Comparison of ENCODE assay signal across 8 mouse cellular contexts in the genomic region with DNA sequence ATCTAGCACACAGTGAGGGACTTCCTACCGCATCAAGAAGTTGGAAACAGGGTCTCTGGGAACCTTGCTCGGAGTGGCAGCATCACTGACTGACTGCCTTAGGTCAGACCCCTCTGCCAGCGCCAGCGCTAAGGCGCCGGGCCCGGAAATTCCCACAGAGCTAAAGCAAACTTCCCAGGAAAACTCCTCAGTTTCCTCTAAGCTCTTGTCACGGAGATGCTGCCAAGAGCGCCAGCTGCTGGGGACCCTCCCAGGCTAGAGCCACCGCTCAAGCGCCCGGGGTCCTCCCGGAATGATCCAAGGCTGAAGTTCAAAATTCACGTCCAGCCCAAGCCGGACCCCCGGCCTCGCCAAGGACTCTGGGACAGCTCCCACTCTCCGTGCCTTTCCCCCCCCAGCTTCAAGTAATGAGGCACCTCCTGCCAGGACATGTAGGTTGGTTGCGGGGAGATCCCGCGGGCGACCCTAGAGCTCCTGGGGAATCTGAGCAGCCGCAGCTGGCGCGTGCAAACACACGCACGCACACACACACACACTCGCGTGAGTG. TPM values are rescaled to one million over a fixed set of nuclear protein-coding genes. Genes with fewer than 3 reads are reported as not detected.
DNase-seq lines count a peak whose midpoint lies in the region; ATAC-seq and TF ChIP-seq lines count a peak whose summit lies in the region.

No protein-coding gene starts in this region.

- H3K4me3 ChIP-seq in layer of hippocampus, adult 2 months, result peak overlapping the region; percentile 73
- H3K4me3 ChIP-seq in embryonic facial prominence, embryonic 14.5 days (ENCODE audit: low read depth, low read length), result peak overlapping the region; percentile 78
- H3K4me3 ChIP-seq in limb, embryonic 14.5 days (replicated peaks; ENCODE audit: low read length), result peak overlapping the region; percentile 79
- H3K4me3 ChIP-seq in midbrain, postnatal 0 days (ENCODE audit: low read depth, low read length), result peak overlapping the region; percentile 75

- no peaks in the 10 kb centered on the region for H3K27me3 ChIP-seq in embryonic facial prominence, embryonic 14.5 days (replicated peaks; ENCODE audit: control insufficient read depth, insufficient read depth, low read length)
- 0 out of 2 replicates have a peak, but pooled peaks cover 4% of the 10 kb centered on the region for H3K27me3 ChIP-seq in limb, embryonic 14.5 days (ENCODE audit: control insufficient read depth, insufficient read depth, low read length)
- H3K27me3 ChIP-seq in midbrain, postnatal 0 days (ENCODE audit: insufficient read depth, low read length), result no peaks in the 10 kb centered on the region

- H3K4me1 ChIP-seq in embryonic facial prominence, embryonic 14.5 days (ENCODE audit: control insufficient read depth, insufficient read depth, low read length), result peaks cover 7% of the 10 kb centered on the region; the same call in 1 of the 2 replicates
- H3K4me1 ChIP-seq in limb, embryonic 14.5 days (ENCODE audit: control insufficient read depth, insufficient read depth, low read length), result peaks cover 12% of the 10 kb centered on the region; the same call in 1 of the 2 replicates
- peaks cover 10% of the 10 kb centered on the region; the same call in 1 of the 2 replicates for H3K4me1 ChIP-seq in midbrain, postnatal 0 days (ENCODE audit: insufficient read depth, low read length)

- TF ChIP-seq POLR2A in limb, embryonic 14.5 days (IDR thresholded peaks at IDR 0.05; ENCODE audit: borderline replicate concordance, extremely low read depth, insufficient read depth, insufficient read length), result no peak

- H3K9me3 ChIP-seq in embryonic facial prominence, embryonic 14.5 days (ENCODE audit: control insufficient read depth, low read length), result no peaks in the 10 kb centered on the region
- H3K9me3 ChIP-seq in limb, embryonic 14.5 days (ENCODE audit: control insufficient read depth, low read length), result no peaks in the 10 kb centered on the region
- H3K9me3 ChIP-seq in midbrain, postnatal 0 days (ENCODE audit: low read length), result no peaks in the 10 kb centered on the region

- peak; percentile 12; the same call in 1 of the 2 replicates for ATAC-seq in embryonic facial prominence, embryonic 14.5 days (ENCODE audit: low read depth)
- ATAC-seq in limb, embryonic 14.5 days (ENCODE audit: low FRiP score, low read depth), result no peak
- ATAC-seq in midbrain, postnatal 0 days (ENCODE audit: low FRiP score), result 0 out of 2 replicates have a peak, but pooled peaks have one; percentile 22
- no peak for ATAC-seq in erythroid progenitor cell, adult 5-6 weeks (replicated peaks; ENCODE audit: low FRiP score, poor library complexity, severe bottlenecking)

- H3K36me3 ChIP-seq in embryonic facial prominence, embryonic 14.5 days (ENCODE audit: control insufficient read depth, insufficient read depth, low read length), result no peaks in the 10 kb centered on the region
- no peaks in the 10 kb centered on the region for H3K36me3 ChIP-seq in limb, embryonic 14.5 days (ENCODE audit: control insufficient read depth, insufficient read depth, low read length)
- no peaks in the 10 kb centered on the region for H3K36me3 ChIP-seq in midbrain, postnatal 0 days (ENCODE audit: insufficient read depth, low read length)

- WGBS in embryonic facial prominence, embryonic 14.5 days, result 1% methylated on average over 15 of the region's 29 CpGs
- WGBS in limb, embryonic 14.5 days, result under 1% methylated on average over 29 of the region's 29 CpGs
- under 1% methylated on average over 29 of the region's 29 CpGs for WGBS in midbrain, postnatal 0 days

- H3K9ac ChIP-seq in embryonic facial prominence, embryonic 14.5 days (ENCODE audit: low read depth, low read length), result peak overlapping the region; percentile 80
- peak overlapping the region; percentile 72 for H3K9ac ChIP-seq in limb, embryonic 14.5 days (ENCODE audit: low read depth, low read length, severe bottlenecking)
- H3K9ac ChIP-seq in midbrain, postnatal 0 days (replicated peaks; ENCODE audit: low read length, poor library complexity, severe bottlenecking), result peak overlapping the region; percentile 61

- 0 out of 2 replicates have a peak, but pooled peaks have one; percentile 13 for TF ChIP-seq CTCF in layer of hippocampus, adult 2 months (conservative IDR thresholded peaks at IDR 0.05)
- no peak for TF ChIP-seq CTCF in midbrain, postnatal 0 days (IDR thresholded peaks at IDR 0.05)

- H3K27ac ChIP-seq in layer of hippocampus, adult 2 months, result peak overlapping the region; percentile 76
- H3K27ac ChIP-seq in embryonic facial prominence, embryonic 14.5 days (replicated peaks; ENCODE audit: low read depth, low read length), result peak overlapping the region; percentile 23; the same call in 1 of the 2 replicates
- H3K27ac ChIP-seq in limb, embryonic 14.5 days (replicated peaks; ENCODE audit: low read depth, low read length), result no peak overlapping the region; the same call in 1 of the 2 replicates
- peak overlapping the region; percentile 74; the same call in 1 of the 2 replicates for H3K27ac ChIP-seq in midbrain, postnatal 0 days (ENCODE audit: low read depth, low read length)

- DNase-seq in layer of hippocampus, adult 2 months (ENCODE audit: low spot score in 2 of 2), result no peak
- DNase-seq in layer of hippocampus, adult 9-11 months, result no peak
- peak; percentile 58 for DNase-seq in embryonic facial prominence, embryonic 14.5 days (ENCODE audit: low spot score)
- DNase-seq in heart, postnatal 4 days, result peak; percentile 67
- peak; percentile 29 for DNase-seq in limb, embryonic 14.5 days (ENCODE audit: low spot score)
- DNase-seq in midbrain, postnatal 0 days (ENCODE audit: low spot score), result peak; percentile 42
- DNase-seq in cerebellum, adult 18-20 months, result no peak

- peak overlapping the region; percentile 99 for H3K4me2 ChIP-seq in embryonic facial prominence, embryonic 14.5 days (ENCODE audit: low read depth, low read length)
- H3K4me2 ChIP-seq in limb, embryonic 14.5 days (replicated peaks; ENCODE audit: low read depth, low read length, severe bottlenecking), result peak overlapping the region; percentile 100
- peak overlapping the region; percentile 100 for H3K4me2 ChIP-seq in midbrain, postnatal 0 days (ENCODE audit: low read depth, low read length, poor library complexity, severe bottlenecking)

RNA-seq across cellular contexts. Expression of a gene that starts 1.5 kb away (rescaled TPM):
- 1 to 10 TPM; 6.3 to 9.4 TPM for total RNA-seq in layer of hippocampus, adult 2 months (2021)
- polyA plus RNA-seq in embryonic facial prominence, embryonic 14.5 days (2014; fragmentation: Nextera tagmentation; extraction: Ambion mirVana), result 5.4 and 6.6 TPM in 2 replicates
- total RNA-seq in heart, postnatal 4 days (2021), result 10 to 100 TPM; 29.8 to 32.4 TPM
- polyA plus RNA-seq in limb, embryonic 14.5 days (2012; rRNA removed), result 22.9 and 28.5 TPM in 2 replicates
- polyA plus RNA-seq in limb, embryonic 14.5 days (2014; fragmentation: Nextera tagmentation; extraction: Ambion mirVana), result 4.7 and 5.8 TPM in 2 replicates
- total RNA-seq in midbrain, postnatal 0 days (2014; rRNA removed), result 16.5 and 17.3 TPM in 2 replicates
- polyA plus RNA-seq in midbrain, postnatal 0 days (2015; fragmentation: Nextera tagmentation; extraction: Ambion mirVana), result 3.3 and 4.7 TPM in 2 replicates
- 1.4 and 3.4 TPM in 2 replicates for total RNA-seq in erythroid progenitor cell, adult 5-6 weeks (2015; ENCODE audit: low replicate concordance)
- not detected in 2 replicates for total RNA-seq in erythroid progenitor cell, adult 5-6 weeks (2017; ENCODE audit: low replicate concordance)

RNA-seq across cellular contexts. Expression of a gene that starts 59.3 kb away (rescaled TPM):
- 1 to 10 TPM; 1.1 to 1.6 TPM for total RNA-seq in layer of hippocampus, adult 2 months (2021)
- polyA plus RNA-seq in embryonic facial prominence, embryonic 14.5 days (2014; fragmentation: Nextera tagmentation; extraction: Ambion mirVana), result 3.3 and 3.4 TPM in 2 replicates
- total RNA-seq in heart, postnatal 4 days (2021), result under 1 TPM; 0.83 to 0.93 TPM
- 1.4 TPM in 2 replicates for polyA plus RNA-seq in limb, embryonic 14.5 days (2012; rRNA removed)
- polyA plus RNA-seq in limb, embryonic 14.5 days (2014; fragmentation: Nextera tagmentation; extraction: Ambion mirVana), result 0.91 and 1.4 TPM in 2 replicates
- 49.8 and 52.0 TPM in 2 replicates for total RNA-seq in midbrain, postnatal 0 days (2014; rRNA removed)
- 34.5 and 37.2 TPM in 2 replicates for polyA plus RNA-seq in midbrain, postnatal 0 days (2015; fragmentation: Nextera tagmentation; extraction: Ambion mirVana)
- not detected in 2 replicates for total RNA-seq in erythroid progenitor cell, adult 5-6 weeks (2015; ENCODE audit: low replicate concordance)
- total RNA-seq in erythroid progenitor cell, adult 5-6 weeks (2017; ENCODE audit: low replicate concordance), result not detected in 2 replicates

Comparison
In these comparisons a context has a peak if more than half of its experiments do, and no peak if none do; other contexts are left out.
1. DNase-seq: peak in embryonic facial prominence, embryonic 14.5 days (single experiment), heart, postnatal 4 days (single experiment), limb, embryonic 14.5 days (single experiment) and midbrain, postnatal 0 days (single experiment); none in layer of hippocampus, adult 2 months (0 of 2), layer of hippocampus, adult 9-11 months (single experiment) and cerebellum, adult 18-20 months (0 of 2).
2. ATAC-seq: peak in embryonic facial prominence, embryonic 14.5 days (single experiment) and midbrain, postnatal 0 days (single experiment); none in limb, embryonic 14.5 days (single experiment) and erythroid progenitor cell, adult 5-6 weeks (single experiment).
3. RNA of a gene that starts 59.3 kb away (total RNA-seq): 49.8 to 52.0 TPM in midbrain, postnatal 0 days; 1.1 to 1.6 TPM in layer of hippocampus, adult 2 months, 0.83 to 0.93 TPM in heart, postnatal 4 days and not detected in erythroid progenitor cell, adult 5-6 weeks; every median in the first group is over 10 times any median in the second.
4. Peak in every context shown above with its lines, with median percentiles within 50 percentile points of each other: H3K4me3 ChIP-seq, H3K4me2 ChIP-seq and H3K9ac ChIP-seq.